Mouse (Mus musculus): ENCODE data around the gene Kdm4a. TPM values are rescaled to one million over a fixed set of nuclear protein-coding genes. Genes with fewer than 3 reads are reported as not detected.

Gene Kdm4a
- total and polyA plus RNA-seq, 3 experiments = 36.9 to 58.8 (median 43.6) TPM

DNA sequence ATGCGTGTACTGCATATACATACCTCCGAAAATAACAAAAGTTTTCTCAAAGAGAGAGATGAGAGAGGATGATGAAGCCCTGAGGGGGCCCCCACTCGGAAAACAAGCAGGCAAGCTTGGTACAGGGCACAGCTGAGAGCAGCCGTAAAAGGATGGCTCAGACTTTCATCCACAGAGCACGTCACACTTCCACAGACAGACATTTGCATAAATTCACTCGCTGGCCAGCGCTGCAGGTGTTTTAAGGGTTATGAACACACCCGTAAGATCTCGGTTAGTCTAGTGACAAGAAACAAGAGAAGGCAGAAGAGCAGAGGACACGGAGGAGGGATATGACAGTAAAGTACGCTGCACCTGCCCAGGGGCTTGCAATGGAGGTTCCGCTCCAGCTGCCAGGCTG lies 7.4 kb downstream of the Kdm4a start:
- Histone ChIP-seq H3K9ac (ENCODE audit: insufficient read depth, low read depth) (no peak overlapping the region), H3K9me3 (replicated peaks; ENCODE audit: low read length) (no peaks in the 10 kb centered on the region), H3K79me2 (replicated peaks; ENCODE audit: control insufficient read depth, extremely low read depth, insufficient read depth, poor library complexity, severe bottlenecking) (peaks cover 4% of the 10 kb centered on the region; the same call in 1 of the 2 replicates), H3K36me3 (replicated peaks in 1 of 2; ENCODE audit: control insufficient read depth in 1 of 2, insufficient read depth in 1 of 2, low read length in 1 of 2) (peaks cover 79 to 96% of the 10 kb centered on the region in 2 experiments), H3K27ac (ENCODE audit: insufficient read depth, low read depth) (peak overlapping the region; percentile 37), H3K4me1 (ENCODE audit: control insufficient read depth in 1 of 2, insufficient read depth in 2 of 2) (peaks cover 9 to 28% of the 10 kb centered on the region in 2 experiments), H3K4me2 (ENCODE audit: insufficient read depth, low read depth, poor library complexity, severe bottlenecking) (peak overlapping the region; percentile 40; the same call in 1 of the 2 replicates), H3K27me3 (replicated peaks) (no peaks in the 10 kb centered on the region), H3K4me3 (replicated peaks in 1 of 3; ENCODE audit: low read depth in 2 of 3, low read length in 2 of 3, poor library complexity in 1 of 3) (no peak overlapping the region)
- in situ Hi-C loops (cut with MboI; ENCODE audit: low pct_ligation_motif_present, low pct_unique_long_range_greater_than_20kb, low sequenced_read_pairs) = no loop called here
- TF ChIP-seq ELF1 (IDR thresholded peaks at IDR 0.05; ENCODE audit: low read depth, low read length) (no peak), ETS1 (conservative IDR thresholded peaks at IDR 0.05; ENCODE audit: low read depth, low read length) (peak; percentile 67), CHD1 (IDR thresholded peaks at IDR 0.05; ENCODE audit: low read depth, low read length) (no peak), MXI1 (IDR thresholded peaks at IDR 0.05; ENCODE audit: low read depth, low read length) (peak; percentile 23; the same call in 1 of the 2 replicates), ZKSCAN1 (IDR thresholded peaks at IDR 0.05; ENCODE audit: borderline replicate concordance, low read depth, low read length) (no peak), TCF12 (IDR thresholded peaks at IDR 0.05; ENCODE audit: low read depth, low read length) (peak; percentile 50), ZNF384 (IDR thresholded peaks at IDR 0.05; ENCODE audit: low read depth, low read length) (no peak), ZMIZ1 (IDR thresholded peaks at IDR 0.05; ENCODE audit: low read depth, low read length) (no peak), TBP (conservative IDR thresholded peaks at IDR 0.05; ENCODE audit: low read depth, low read length) (no peak), POLR2AphosphoS2 (IDR thresholded peaks at IDR 0.05; ENCODE audit: low read depth, low read length) (no peak), CTCF (conservative IDR thresholded peaks at IDR 0.05 in 1 of 2, IDR thresholded peaks at IDR 0.05 in 1 of 2; ENCODE audit: low read depth in 2 of 2, low read length in 2 of 2) (no peak), KAT2A (IDR thresholded peaks at IDR 0.05; ENCODE audit: insufficient replicate concordance, low read length) (no peak), USF2 (conservative IDR thresholded peaks at IDR 0.05; ENCODE audit: low read depth, low read length) (no peak), MYC (IDR thresholded peaks at IDR 0.05; ENCODE audit: low read depth, low read length) (peak; percentile 21; the same call in 1 of the 2 replicates), MAFK (IDR thresholded peaks at IDR 0.05; ENCODE audit: insufficient replicate concordance, low read length) (0 out of 2 replicates have a peak, but pooled peaks have one; percentile 33), BHLHE40 (IDR thresholded peaks at IDR 0.05; ENCODE audit: low read depth, low read length) (peak; percentile 79), IRF4 (IDR thresholded peaks at IDR 0.05; ENCODE audit: low read depth, low read length) (peak; percentile 16; the same call in 1 of the 2 replicates), RCOR1 (conservative IDR thresholded peaks at IDR 0.05; ENCODE audit: low read depth, low read length) (0 out of 2 replicates have a peak, but pooled peaks have one; percentile 31), NRF1 (IDR thresholded peaks at IDR 0.05; ENCODE audit: low read depth, low read length) (no peak), SMC3 (IDR thresholded peaks at IDR 0.05; ENCODE audit: low read depth, low read length) (no peak), EP300 (IDR thresholded peaks at IDR 0.05; ENCODE audit: low read length) (peak; percentile 67)
- dilution Hi-C loops (cut with MboI; ENCODE audit: extremely low pct_ligation_motif_present, extremely low pct_unique_long_range_greater_than_20kb, low sequenced_read_pairs) = no loop called here
- peak; percentile 77 for DNase-seq (ENCODE audit: extremely low read depth)

DNA sequence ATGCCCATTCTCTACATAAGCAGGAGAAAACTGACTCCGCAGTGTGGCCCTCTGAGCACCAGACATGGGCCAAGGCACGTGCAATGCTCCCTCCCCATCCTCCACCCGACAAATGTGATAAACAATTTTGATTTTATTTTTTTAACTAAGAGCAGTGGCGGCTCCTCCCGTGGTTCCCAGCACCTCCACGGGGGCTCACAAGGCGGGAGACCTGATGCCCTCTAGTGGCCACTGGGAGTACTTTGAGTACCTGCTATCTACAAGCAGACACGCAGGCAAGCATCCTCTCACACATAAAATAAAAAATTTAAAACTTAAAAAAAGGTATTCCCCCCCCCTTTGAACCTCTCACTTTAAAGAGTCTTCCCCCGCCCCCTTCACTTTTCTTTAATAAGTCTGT lies 8.8 kb downstream of the Kdm4a start:
- no peaks in the 10 kb centered on the region for H3K9me3 ChIP-seq (replicated peaks; ENCODE audit: low read length)
- no peaks in the 10 kb centered on the region for H3K27me3 ChIP-seq (replicated peaks)
- TF ChIP-seq CTCF (conservative IDR thresholded peaks at IDR 0.05 in 1 of 2, IDR thresholded peaks at IDR 0.05 in 1 of 2; ENCODE audit: low read depth in 2 of 2, low read length in 2 of 2) (peak; percentile 39 to 46; a peak in 3 of 4 replicates), ZNF384 (IDR thresholded peaks at IDR 0.05; ENCODE audit: low read depth, low read length) (no peak), TCF12 (IDR thresholded peaks at IDR 0.05; ENCODE audit: low read depth, low read length) (no peak), SMC3 (IDR thresholded peaks at IDR 0.05; ENCODE audit: low read depth, low read length) (peak; percentile 23), E2F4 (IDR thresholded peaks at IDR 0.05; ENCODE audit: insufficient replicate concordance, low read depth, low read length) (no peak), RAD21 (IDR thresholded peaks at IDR 0.05; ENCODE audit: low read depth, low read length) (peak; percentile 6; the same call in 1 of the 2 replicates), POLR2AphosphoS2 (IDR thresholded peaks at IDR 0.05; ENCODE audit: low read depth, low read length) (no peak), MAZ (IDR thresholded peaks at IDR 0.05; ENCODE audit: low read depth, low read length) (no peak)
- no peak overlapping the region for H3K4me2 ChIP-seq (ENCODE audit: insufficient read depth, low read depth, poor library complexity, severe bottlenecking)
- dilution Hi-C loops (cut with MboI; ENCODE audit: extremely low pct_ligation_motif_present, extremely low pct_unique_long_range_greater_than_20kb, low sequenced_read_pairs) (no loop called here), in situ Hi-C loops (cut with MboI; ENCODE audit: low pct_ligation_motif_present, low pct_unique_long_range_greater_than_20kb, low sequenced_read_pairs) (no loop called here)
- DNase-seq (ENCODE audit: extremely low read depth) = peak; percentile 36
- peaks cover 9 to 28% of the 10 kb centered on the region in 2 experiments for H3K4me1 ChIP-seq (ENCODE audit: control insufficient read depth in 1 of 2, insufficient read depth in 2 of 2)
- no peak overlapping the region for H3K9ac ChIP-seq (ENCODE audit: insufficient read depth, low read depth)
- H3K4me3 ChIP-seq (replicated peaks in 1 of 3; ENCODE audit: low read depth in 2 of 3, low read length in 2 of 3, poor library complexity in 1 of 3) = no peak overlapping the region
- no peak overlapping the region for H3K27ac ChIP-seq (ENCODE audit: insufficient read depth, low read depth)
- no peaks in the 10 kb centered on the region for H3K79me2 ChIP-seq (replicated peaks; ENCODE audit: control insufficient read depth, extremely low read depth, insufficient read depth, poor library complexity, severe bottlenecking)
- H3K36me3 ChIP-seq (replicated peaks in 1 of 2; ENCODE audit: control insufficient read depth in 1 of 2, insufficient read depth in 1 of 2, low read length in 1 of 2) = peaks cover 84 to 97% of the 10 kb centered on the region in 2 experiments
